Mouse (Mus musculus): ENCODE data around the gene Sdk2. TPM values are rescaled to one million over a fixed set of nuclear protein-coding genes. Genes with fewer than 3 reads are reported as not detected.

Sdk2 gene
- polyA plus RNA-seq, 1 experiment from 2014 or later: 0.35 TPM

DNA sequence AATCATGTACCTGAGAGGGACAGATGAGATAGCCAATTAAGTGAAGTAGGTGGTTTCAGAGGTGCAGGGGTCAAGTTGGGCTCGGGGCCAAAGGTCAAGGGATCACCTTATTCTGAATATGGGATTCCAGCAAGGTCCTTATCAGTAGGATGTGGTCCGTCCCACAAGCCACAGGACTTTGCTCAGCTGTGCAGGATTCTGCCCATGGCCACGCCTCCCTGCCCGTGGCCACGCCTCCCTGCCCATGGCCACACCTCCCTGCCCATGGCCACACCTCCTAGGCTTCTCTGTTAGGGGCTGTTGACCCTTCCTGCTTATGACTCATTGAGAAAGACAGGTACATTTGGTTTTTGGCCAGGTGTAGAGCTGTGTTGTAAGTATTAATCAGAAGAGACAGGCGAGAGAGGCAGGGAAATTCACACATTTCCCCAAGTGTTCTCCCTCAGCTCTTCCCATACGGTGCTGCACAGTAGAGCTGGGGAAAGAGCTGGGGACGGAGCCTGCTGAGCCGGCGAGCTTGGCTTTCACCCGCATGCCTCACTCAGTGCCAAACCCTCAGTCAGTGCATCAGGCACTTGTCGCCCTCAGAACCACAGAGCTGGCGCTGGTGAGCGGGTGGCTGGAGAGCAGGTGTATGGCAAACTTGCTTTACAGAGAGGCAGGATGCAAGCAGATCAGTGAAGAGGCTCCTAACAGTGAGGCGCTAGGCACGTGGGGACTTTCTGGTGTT, 163.6 kb downstream of the Sdk2 start:
- Histone ChIP-seq H3K27me3 (ENCODE audit: control insufficient read depth, insufficient read depth, low read depth, low read length) (no peaks in the 10 kb centered on the region), H3K4me2 (ENCODE audit: low read depth, low read length) (no peak overlapping the region), H3K4me3 (ENCODE audit: low read depth, low read length) (no peak overlapping the region), H3K9me3 (replicated peaks; ENCODE audit: control insufficient read depth, low read length) (no peaks in the 10 kb centered on the region), H3K27ac (ENCODE audit: low read length) (no peak overlapping the region), H3K36me3 (ENCODE audit: control insufficient read depth, insufficient read depth) (no peaks in the 10 kb centered on the region), H3K4me1 (ENCODE audit: control insufficient read depth, low read depth, low read length) (no peaks in the 10 kb centered on the region), H3K9ac (ENCODE audit: low read depth, low read length) (no peak overlapping the region)
- no peak for ATAC-seq (ENCODE audit: low read depth)
- WGBS (ENCODE audit: insufficient replicate concordance): 53% methylated on average over 16 of the region's 16 CpGs

DNA sequence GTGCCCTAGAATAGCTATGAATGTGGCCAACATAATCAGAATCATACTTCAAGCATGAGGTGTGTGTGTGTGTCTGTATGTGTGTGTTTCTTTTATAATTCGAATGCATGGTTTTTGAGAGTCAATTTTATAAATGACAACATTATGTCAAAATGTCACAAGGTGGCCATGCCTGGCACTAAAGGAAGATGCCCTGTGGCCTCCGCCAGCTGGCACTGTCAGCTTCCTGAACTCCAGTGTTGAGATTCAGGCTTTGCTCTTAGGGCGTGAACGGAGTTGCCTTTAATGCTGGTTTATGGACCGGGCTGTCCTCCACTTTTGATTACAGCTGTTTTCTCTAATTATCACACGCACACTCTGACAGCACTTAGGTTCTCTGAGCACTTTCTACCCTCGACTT, 164.9 kb downstream of the Sdk2 start:
- no peak for ATAC-seq (ENCODE audit: low read depth)

DNA sequence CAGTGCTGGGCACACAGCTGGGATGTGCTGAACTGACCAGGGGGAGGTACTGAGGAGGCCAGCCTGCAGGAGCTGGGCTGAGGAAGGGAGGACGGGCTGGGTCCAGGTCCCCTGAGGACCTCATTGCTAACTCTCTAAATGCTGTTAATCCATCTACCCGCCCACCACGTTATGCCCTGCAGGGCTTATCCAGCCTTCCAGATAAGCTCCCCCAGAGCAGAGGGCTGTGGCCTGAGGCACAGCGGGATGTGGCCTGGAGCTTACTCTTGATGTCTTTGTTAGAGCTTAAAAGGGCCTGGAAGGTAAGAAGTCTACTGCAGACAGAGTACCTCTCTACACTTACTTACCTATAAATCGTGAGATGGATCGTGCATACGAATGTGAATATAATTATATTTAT, 168.2 kb downstream of the Sdk2 start:
- no peak overlapping the region for H3K4me2 ChIP-seq (ENCODE audit: low read depth, low read length)
- WGBS (ENCODE audit: insufficient replicate concordance): 47% methylated on average over 7 of the region's 7 CpGs
- no peaks in the 10 kb centered on the region for H3K4me1 ChIP-seq (ENCODE audit: control insufficient read depth, low read depth, low read length)
- no peaks in the 10 kb centered on the region for H3K9me3 ChIP-seq (replicated peaks; ENCODE audit: control insufficient read depth, low read length)
- ATAC-seq (ENCODE audit: low read depth): no peak
- H3K9ac ChIP-seq (ENCODE audit: low read depth, low read length): no peak overlapping the region
- no peaks in the 10 kb centered on the region for H3K27me3 ChIP-seq (ENCODE audit: control insufficient read depth, insufficient read depth, low read depth, low read length)
- H3K27ac ChIP-seq (ENCODE audit: low read length): no peak overlapping the region
- H3K4me3 ChIP-seq (ENCODE audit: low read depth, low read length): no peak overlapping the region
- no peaks in the 10 kb centered on the region for H3K36me3 ChIP-seq (ENCODE audit: control insufficient read depth, insufficient read depth)

More for the DNA sequence above, 164.9 kb downstream of the Sdk2 start:
- Histone ChIP-seq H3K36me3 (ENCODE audit: control insufficient read depth, insufficient read depth) (no peaks in the 10 kb centered on the region), H3K27ac (ENCODE audit: low read length) (no peak overlapping the region), H3K9me3 (replicated peaks; ENCODE audit: control insufficient read depth, low read length) (no peaks in the 10 kb centered on the region), H3K4me1 (ENCODE audit: control insufficient read depth, low read depth, low read length) (no peaks in the 10 kb centered on the region), H3K4me3 (ENCODE audit: low read depth, low read length) (no peak overlapping the region), H3K4me2 (ENCODE audit: low read depth, low read length) (no peak overlapping the region), H3K9ac (ENCODE audit: low read depth, low read length) (no peak overlapping the region), H3K27me3 (ENCODE audit: control insufficient read depth, insufficient read depth, low read depth, low read length) (no peaks in the 10 kb centered on the region)
- WGBS (ENCODE audit: insufficient replicate concordance): 68% methylated on average over 7 of the region's 7 CpGs

DNA sequence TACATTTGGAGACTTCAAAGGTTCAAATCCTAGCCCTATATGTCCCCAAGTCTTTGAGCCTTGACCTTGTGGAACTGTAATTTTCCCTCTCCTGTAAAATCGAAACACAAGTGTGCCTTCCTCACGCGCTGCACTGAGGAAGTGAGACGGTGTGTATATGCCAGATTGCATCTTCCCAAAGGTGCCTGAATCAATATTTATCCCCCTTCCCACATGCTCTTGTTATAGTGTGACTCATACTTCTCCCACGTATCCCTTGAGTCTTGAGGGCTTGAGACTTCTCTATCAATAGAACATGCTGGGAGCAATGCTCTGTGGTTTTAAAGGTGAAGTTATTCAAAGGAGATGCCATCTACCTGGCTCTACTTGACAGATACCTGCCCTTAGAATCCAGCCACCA, 170.8 kb downstream of the Sdk2 start:
- no peak overlapping the region for H3K4me2 ChIP-seq (ENCODE audit: low read depth, low read length)

DNA sequence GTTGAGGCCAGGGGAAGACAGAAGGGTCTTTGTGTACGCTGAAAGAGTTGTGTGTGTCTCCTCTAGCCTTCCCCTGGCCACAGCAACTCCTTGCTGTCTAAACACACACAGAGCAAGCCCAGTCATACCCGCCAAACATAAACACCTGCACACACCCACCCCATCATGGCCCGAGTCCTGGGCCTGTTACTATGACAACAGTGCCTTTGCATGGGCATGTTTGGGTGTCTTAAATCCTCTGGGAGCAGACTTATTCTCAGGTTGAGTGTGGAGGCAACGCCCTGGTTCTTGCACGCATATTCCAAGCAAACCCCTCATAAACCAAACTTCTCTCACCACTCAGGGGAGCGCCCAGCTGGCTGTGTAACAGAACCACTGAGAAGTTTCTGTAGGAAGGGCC, 173.9 kb downstream of the Sdk2 start:
- ATAC-seq (ENCODE audit: low read depth): no peak
- Histone ChIP-seq H3K9me3 (replicated peaks; ENCODE audit: control insufficient read depth, low read length) (no peaks in the 10 kb centered on the region), H3K9ac (ENCODE audit: low read depth, low read length) (no peak overlapping the region), H3K27ac (ENCODE audit: low read length) (no peak overlapping the region), H3K4me3 (ENCODE audit: low read depth, low read length) (no peak overlapping the region), H3K36me3 (ENCODE audit: control insufficient read depth, insufficient read depth) (no peaks in the 10 kb centered on the region), H3K4me1 (ENCODE audit: control insufficient read depth, low read depth, low read length) (no peaks in the 10 kb centered on the region), H3K4me2 (ENCODE audit: low read depth, low read length) (no peak overlapping the region), H3K27me3 (ENCODE audit: control insufficient read depth, insufficient read depth, low read depth, low read length) (no peaks in the 10 kb centered on the region)
- WGBS (ENCODE audit: insufficient replicate concordance): 52% methylated on average over 6 of the region's 6 CpGs

More for the DNA sequence above, 170.8 kb downstream of the Sdk2 start:
- no peak overlapping the region for H3K27ac ChIP-seq (ENCODE audit: low read length)
- 73% methylated on average over 5 of the region's 5 CpGs for WGBS (ENCODE audit: insufficient replicate concordance)
- no peaks in the 10 kb centered on the region for H3K27me3 ChIP-seq (ENCODE audit: control insufficient read depth, insufficient read depth, low read depth, low read length)
- ATAC-seq (ENCODE audit: low read depth): no peak
- H3K4me3 ChIP-seq (ENCODE audit: low read depth, low read length): no peak overlapping the region
- H3K4me1 ChIP-seq (ENCODE audit: control insufficient read depth, low read depth, low read length): no peaks in the 10 kb centered on the region
- no peak overlapping the region for H3K9ac ChIP-seq (ENCODE audit: low read depth, low read length)
- H3K36me3 ChIP-seq (ENCODE audit: control insufficient read depth, insufficient read depth): no peaks in the 10 kb centered on the region
- no peaks in the 10 kb centered on the region for H3K9me3 ChIP-seq (replicated peaks; ENCODE audit: control insufficient read depth, low read length)

DNA sequence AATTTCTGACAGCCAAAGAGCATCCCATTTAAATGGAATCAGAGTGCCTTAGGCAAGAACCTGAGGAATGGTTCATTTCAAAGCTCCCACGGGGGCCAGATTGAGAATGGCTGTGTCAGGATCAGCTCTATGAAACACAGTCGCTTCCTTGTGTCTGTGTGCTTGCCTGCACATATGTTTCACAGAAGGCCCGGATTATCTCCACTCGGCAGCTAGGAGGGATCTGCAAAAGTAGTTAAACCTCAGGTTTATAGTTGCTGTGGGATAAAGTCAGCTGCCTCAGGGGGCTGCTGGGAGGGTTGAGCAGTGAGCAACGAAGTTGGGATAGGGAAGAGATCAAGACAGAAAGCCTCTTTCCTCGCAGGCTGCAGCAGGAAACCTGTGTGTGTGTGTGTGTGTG, 174.8 kb downstream of the Sdk2 start:
- ATAC-seq (ENCODE audit: low read depth): no peak
- Histone ChIP-seq H3K4me2 (ENCODE audit: low read depth, low read length) (no peak overlapping the region), H3K9me3 (replicated peaks; ENCODE audit: control insufficient read depth, low read length) (no peaks in the 10 kb centered on the region), H3K27ac (ENCODE audit: low read length) (no peak overlapping the region), H3K4me3 (ENCODE audit: low read depth, low read length) (no peak overlapping the region), H3K36me3 (ENCODE audit: control insufficient read depth, insufficient read depth) (no peaks in the 10 kb centered on the region), H3K9ac (ENCODE audit: low read depth, low read length) (no peak overlapping the region), H3K4me1 (ENCODE audit: control insufficient read depth, low read depth, low read length) (no peaks in the 10 kb centered on the region), H3K27me3 (ENCODE audit: control insufficient read depth, insufficient read depth, low read depth, low read length) (no peaks in the 10 kb centered on the region)
- WGBS (ENCODE audit: insufficient replicate concordance): 45% methylated on average over 6 of the region's 6 CpGs

DNA sequence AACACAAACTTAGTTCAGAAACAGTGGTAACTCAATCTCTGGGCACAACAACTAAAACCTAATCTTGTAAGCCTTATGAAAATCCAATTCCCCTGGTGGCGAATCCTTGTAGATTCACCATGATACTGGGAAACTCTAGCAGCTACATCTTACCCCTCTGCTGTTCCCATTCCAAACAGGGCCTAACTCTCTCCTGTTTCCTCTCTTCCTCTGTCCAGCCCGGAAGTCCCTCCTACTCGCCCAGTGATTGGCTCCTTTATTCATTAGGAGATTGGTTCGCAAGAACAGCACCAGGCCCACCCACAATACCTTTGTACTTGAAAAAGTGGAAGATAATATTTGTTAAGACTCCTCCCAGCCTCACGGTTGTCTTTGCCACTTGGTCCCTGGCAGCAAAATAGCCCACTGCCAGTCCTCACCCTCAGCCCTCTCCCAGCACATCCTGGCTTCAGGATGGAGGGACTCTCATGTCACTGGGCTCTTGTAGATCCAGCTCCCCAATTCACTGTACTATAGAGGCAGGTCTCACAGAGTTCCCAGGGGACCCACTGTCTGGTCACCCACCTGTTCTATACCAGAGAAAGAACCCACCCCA, 178.6 kb downstream of the Sdk2 start:
- H3K9ac ChIP-seq (ENCODE audit: low read depth, low read length): no peak overlapping the region
- no peaks in the 10 kb centered on the region for H3K36me3 ChIP-seq (ENCODE audit: control insufficient read depth, insufficient read depth)
- H3K27ac ChIP-seq (ENCODE audit: low read length): no peak overlapping the region
- H3K4me2 ChIP-seq (ENCODE audit: low read depth, low read length): no peak overlapping the region
- no peaks in the 10 kb centered on the region for H3K9me3 ChIP-seq (replicated peaks; ENCODE audit: control insufficient read depth, low read length)
- no peaks in the 10 kb centered on the region for H3K27me3 ChIP-seq (ENCODE audit: control insufficient read depth, insufficient read depth, low read depth, low read length)
- H3K4me3 ChIP-seq (ENCODE audit: low read depth, low read length): no peak overlapping the region
- ATAC-seq (ENCODE audit: low read depth): no peak
- H3K4me1 ChIP-seq (ENCODE audit: control insufficient read depth, low read depth, low read length): no peaks in the 10 kb centered on the region
- 57% methylated on average over 5 of the region's 5 CpGs for WGBS (ENCODE audit: insufficient replicate concordance)

DNA sequence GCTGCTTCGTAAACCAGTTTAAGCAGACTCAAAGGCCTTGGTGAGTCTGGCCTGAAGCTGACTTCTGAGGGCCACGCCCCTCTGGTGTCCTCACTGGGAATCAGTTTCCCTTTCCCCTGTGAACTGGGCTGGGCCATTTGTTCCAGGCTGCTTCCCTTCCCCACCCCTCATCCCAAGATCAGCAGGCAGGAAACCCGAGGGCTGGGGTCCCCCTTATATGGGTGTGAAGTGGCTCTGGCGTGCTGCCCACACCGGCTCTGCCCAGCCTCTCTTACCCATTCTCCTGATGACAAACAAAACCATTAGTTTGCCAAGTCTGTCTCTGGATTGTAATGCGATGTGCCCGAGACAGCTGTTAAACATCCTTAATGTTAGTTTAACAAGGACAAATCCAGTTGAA, 180.5 kb downstream of the Sdk2 start:
- 47% methylated on average over 7 of the region's 7 CpGs for WGBS (ENCODE audit: insufficient replicate concordance)
- Histone ChIP-seq H3K9me3 (replicated peaks; ENCODE audit: control insufficient read depth, low read length) (no peaks in the 10 kb centered on the region), H3K36me3 (ENCODE audit: control insufficient read depth, insufficient read depth) (no peaks in the 10 kb centered on the region), H3K4me2 (ENCODE audit: low read depth, low read length) (no peak overlapping the region), H3K27ac (ENCODE audit: low read length) (no peak overlapping the region), H3K9ac (ENCODE audit: low read depth, low read length) (no peak overlapping the region), H3K4me3 (ENCODE audit: low read depth, low read length) (no peak overlapping the region), H3K4me1 (ENCODE audit: control insufficient read depth, low read depth, low read length) (no peaks in the 10 kb centered on the region), H3K27me3 (ENCODE audit: control insufficient read depth, insufficient read depth, low read depth, low read length) (no peaks in the 10 kb centered on the region)
- no peak for ATAC-seq (ENCODE audit: low read depth)

DNA sequence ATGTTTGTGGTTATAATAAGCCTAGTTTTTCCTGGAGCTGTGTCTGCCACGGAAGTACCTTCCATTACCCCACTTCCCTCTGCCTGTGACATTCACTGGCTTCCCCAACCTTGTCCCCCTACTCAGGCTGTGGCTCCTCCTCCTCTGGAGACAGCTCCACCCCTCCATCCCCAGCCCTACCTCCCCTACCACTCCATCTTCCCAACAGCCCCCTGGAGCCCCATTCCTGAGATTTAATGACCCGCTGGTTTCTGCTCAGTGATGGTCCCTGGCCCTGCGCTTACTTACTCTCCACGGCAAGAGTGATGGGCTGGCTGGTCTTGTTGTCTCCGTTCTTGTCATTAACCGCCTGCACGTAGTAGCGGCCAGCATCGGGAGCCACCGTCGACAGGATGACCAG, 181.9 kb downstream of the Sdk2 start:
- no peaks in the 10 kb centered on the region for H3K9me3 ChIP-seq (replicated peaks; ENCODE audit: control insufficient read depth, low read length)
- WGBS (ENCODE audit: insufficient replicate concordance): 61% methylated on average over 11 of the region's 11 CpGs
- H3K9ac ChIP-seq (ENCODE audit: low read depth, low read length): no peak overlapping the region
- no peak for ATAC-seq (ENCODE audit: low read depth)
- H3K4me1 ChIP-seq (ENCODE audit: control insufficient read depth, low read depth, low read length): no peaks in the 10 kb centered on the region
- H3K4me3 ChIP-seq (ENCODE audit: low read depth, low read length): no peak overlapping the region
- no peak overlapping the region for H3K27ac ChIP-seq (ENCODE audit: low read length)
- H3K36me3 ChIP-seq (ENCODE audit: control insufficient read depth, insufficient read depth): no peaks in the 10 kb centered on the region
- H3K4me2 ChIP-seq (ENCODE audit: low read depth, low read length): no peak overlapping the region
- H3K27me3 ChIP-seq (ENCODE audit: control insufficient read depth, insufficient read depth, low read depth, low read length): no peaks in the 10 kb centered on the region

Measured in liver, embryonic 16.5 days (tissue).